Mouse (Mus musculus) hindbrain, embryonic 11.5 days (tissue): Measurements from ENCODE around the gene Kif19a. TPM values are rescaled to one million over a fixed set of nuclear protein-coding genes. Genes with fewer than 3 reads are reported as not detected.

Experiments used
- ATAC-seq: fragments of 200-750 bp; cut with Nextera tagmentation; 2 replicates; pipeline ENCODE4 v1.8.0; 2017; ENCODE audit warnings: mild to moderate bottlenecking, moderate TSS enrichment, moderate library complexity; ENCODE audit not compliant: low FRiP score
- DNase-seq: peaks from one replicate; pipeline ENCODE4 v3.0.0-alpha.2; 2015; ENCODE audit warnings: low spot score
- H3K27ac ChIP-seq: fragments of 300-500 bp; sonication (generic); 2 replicates; pipeline ENCODE4 v1.5.1; 2014; ENCODE audit warnings: mild to moderate bottlenecking, low read depth, low read length
- H3K27me3 ChIP-seq: fragments of 300-500 bp; sonication (generic); 2 replicates; pipeline ENCODE4 v1.6.1; 2014; ENCODE audit warnings: mild to moderate bottlenecking, low read length, moderate library complexity, mixed read lengths; ENCODE audit not compliant: control insufficient read depth, insufficient read depth
- H3K36me3 ChIP-seq: fragments of 300-500 bp; sonication (generic); 2 replicates; pipeline ENCODE4 v1.6.1; 2014; ENCODE audit warnings: mild to moderate bottlenecking, low read length, moderate library complexity, mixed read lengths; ENCODE audit not compliant: control insufficient read depth, insufficient read depth
- H3K4me1 ChIP-seq: fragments of 300-500 bp; sonication (generic); replicated peaks from 2 replicates; pipeline ENCODE4 v1.6.1; 2014; ENCODE audit warnings: low read length, mixed read lengths; ENCODE audit not compliant: control insufficient read depth, insufficient read depth
- H3K4me2 ChIP-seq: fragments of 300-500 bp; sonication (generic); replicated peaks from 2 replicates; pipeline ENCODE4 v1.6.1; 2014; ENCODE audit warnings: mild to moderate bottlenecking, low read depth, low read length
- H3K4me3 ChIP-seq: fragments of 300-500 bp; sonication (generic); 2 replicates; pipeline ENCODE4 v1.5.1; 2014; ENCODE audit warnings: low read depth, low read length
- H3K9ac ChIP-seq: fragments of 300-500 bp; sonication (generic); 2 replicates; pipeline ENCODE4 v1.6.1; 2014; ENCODE audit warnings: low read depth, low read length
- H3K9me3 ChIP-seq: fragments of 300-500 bp; sonication (generic); 2 replicates; pipeline ENCODE4 v1.6.1; 2016; ENCODE audit warnings: low read length; ENCODE audit not compliant: control insufficient read depth
- WGBS: fragments of 180-500 bp; shearing (Covaris S2); extraction: QIAGEN DNeasy Blood & Tissue Kit; methylation state at CpG from one replicate; pipeline ENCODE4 v1.1.7; 2014; 5-methylcytosine and 5-hydroxymethylcytosine counted together
- polyA plus RNA-seq: library from polyadenylated mRNA; unstranded; fragments of >200 nt; fragmentation: Nextera tagmentation; extraction: Ambion mirVana; gene quantifications from 2 replicates; pipeline ENCODE4 v1.2.1, GENCODE M21; 2014

Kif19a gene
- polyA plus RNA-seq, 1 experiment from 2014 or later: 1.9 TPM

- Histone ChIP-seq H3K27me3 (no peaks in the 10 kb centered on the region), H3K4me2 (no peak overlapping the region), H3K4me3 (no peak overlapping the region), H3K27ac (peak overlapping the region; percentile 33; the same call in 1 of the 2 replicates), H3K36me3 (no peaks in the 10 kb centered on the region), H3K9me3 (no peaks in the 10 kb centered on the region), H3K4me1 (peaks cover 27% of the 10 kb centered on the region), H3K9ac (no peak overlapping the region)
- peak; percentile 55 for ATAC-seq
- 16% methylated on average over 8 of the region's 8 CpGs for WGBS
- no peak for DNase-seq
Measured at GRCm38 (mm10) chr11:114803990-114804389, 38.8 kb downstream of the Kif19a start.

- no peak overlapping the region for H3K4me2 ChIP-seq
- H3K4me3 ChIP-seq: no peak overlapping the region
- peak overlapping the region; percentile 71 for H3K27ac ChIP-seq
- no peaks in the 10 kb centered on the region for H3K36me3 ChIP-seq
- DNase-seq (no peak), ATAC-seq (peak; percentile 24; the same call in 1 of the 2 replicates)
- H3K9ac ChIP-seq: no peak overlapping the region
- peaks cover 27% of the 10 kb centered on the region for H3K4me1 ChIP-seq
- H3K27me3 ChIP-seq: no peaks in the 10 kb centered on the region
- 54% methylated on average over 2 of the region's 2 CpGs for WGBS
- no peaks in the 10 kb centered on the region for H3K9me3 ChIP-seq
Measured at GRCm38 (mm10) chr11:114807025-114807424, 41.8 kb downstream of the Kif19a start.

GRCm38 (mm10) chr11:114807686-114808427 is 42.7 kb downstream of the Kif19a start:
- H3K4me3 ChIP-seq: no peak overlapping the region
- no peaks in the 10 kb centered on the region for H3K27me3 ChIP-seq
- no peak overlapping the region for H3K9ac ChIP-seq
- H3K4me1 ChIP-seq: peaks cover 27% of the 10 kb centered on the region
- DNase-seq (no peak), ATAC-seq (peak; percentile 45)
- no peak overlapping the region for H3K4me2 ChIP-seq
- WGBS: 22% methylated on average over 14 of the region's 14 CpGs
- H3K9me3 ChIP-seq: no peaks in the 10 kb centered on the region
- peak overlapping the region; percentile 71 for H3K27ac ChIP-seq
- no peaks in the 10 kb centered on the region for H3K36me3 ChIP-seq

GRCm38 (mm10) chr11:114809371-114809770 is 44.2 kb downstream of the Kif19a start:
- H3K4me3 ChIP-seq: no peak overlapping the region
- peaks cover 17% of the 10 kb centered on the region for H3K4me1 ChIP-seq
- no peaks in the 10 kb centered on the region for H3K36me3 ChIP-seq
- no peaks in the 10 kb centered on the region for H3K9me3 ChIP-seq
- no peak overlapping the region for H3K4me2 ChIP-seq
- 88% methylated on average over 1 of the region's 1 CpGs for WGBS
- H3K27me3 ChIP-seq: no peaks in the 10 kb centered on the region
- no peak for DNase-seq
- no peak for ATAC-seq
- no peak overlapping the region for H3K27ac ChIP-seq
- no peak overlapping the region for H3K9ac ChIP-seq

- Histone ChIP-seq H3K9me3 (no peaks in the 10 kb centered on the region), H3K27me3 (no peaks in the 10 kb centered on the region), H3K4me3 (no peak overlapping the region), H3K4me2 (no peak overlapping the region), H3K9ac (no peak overlapping the region), H3K36me3 (no peaks in the 10 kb centered on the region), H3K27ac (no peak overlapping the region), H3K4me1 (peaks cover 16% of the 10 kb centered on the region; the same call in 1 of the 2 replicates)
- 32% methylated on average over 4 of the region's 4 CpGs for WGBS
- DNase-seq: no peak
- no peak for ATAC-seq
Measured at GRCm38 (mm10) chr11:114810344-114810743, 45.2 kb downstream of the Kif19a start.

- WGBS: 19% methylated on average over 6 of the region's 6 CpGs
Measured at GRCm38 (mm10) chr11:114812731-114813240, 47.6 kb downstream of the Kif19a start.

GRCm38 (mm10) chr11:114814873-114815592 is 49.8 kb downstream of the Kif19a start:
- no peak for ATAC-seq
- Histone ChIP-seq H3K9me3 (no peaks in the 10 kb centered on the region), H3K36me3 (no peaks in the 10 kb centered on the region), H3K27me3 (no peaks in the 10 kb centered on the region), H3K4me2 (no peak overlapping the region), H3K4me3 (no peak overlapping the region), H3K4me1 (no peaks in the 10 kb centered on the region), H3K27ac (no peak overlapping the region), H3K9ac (no peak overlapping the region)
- WGBS: 83% methylated on average over 11 of the region's 11 CpGs
- DNase-seq: no peak

More at GRCm38 (mm10) chr11:114812731-114813240, 47.6 kb downstream of the Kif19a start:
- Histone ChIP-seq H3K4me3 (no peak overlapping the region), H3K36me3 (no peaks in the 10 kb centered on the region), H3K4me2 (no peak overlapping the region), H3K9me3 (no peaks in the 10 kb centered on the region), H3K4me1 (peaks cover 2% of the 10 kb centered on the region; the same call in 1 of the 2 replicates), H3K27ac (no peak overlapping the region), H3K9ac (no peak overlapping the region), H3K27me3 (no peaks in the 10 kb centered on the region)
- ATAC-seq: peak; percentile 61
- DNase-seq: peak; percentile 94

- 87% methylated on average over 4 of the region's 4 CpGs for WGBS
- H3K27ac ChIP-seq: no peak overlapping the region
- no peak for DNase-seq
Measured at GRCm38 (mm10) chr11:114816934-114817333, 51.7 kb downstream of the Kif19a start.

More at GRCm38 (mm10) chr11:114816934-114817333, 51.7 kb downstream of the Kif19a start:
- Histone ChIP-seq H3K9me3 (no peaks in the 10 kb centered on the region), H3K9ac (no peak overlapping the region), H3K27me3 (no peaks in the 10 kb centered on the region), H3K4me3 (no peak overlapping the region), H3K4me2 (no peak overlapping the region), H3K4me1 (0 out of 2 replicates have a peak, but pooled peaks cover 2% of the 10 kb centered on the region), H3K36me3 (no peaks in the 10 kb centered on the region)
- ATAC-seq: no peak
